Mouse (Mus musculus): ENCODE results near the gene Proser3. TPM values are rescaled to one million over a fixed set of nuclear protein-coding genes. Genes with fewer than 3 reads are reported as not detected.

Proser3 gene
- total RNA-seq, 2 experiments from 2014 or later: 3.3 to 8.2 TPM

DNA sequence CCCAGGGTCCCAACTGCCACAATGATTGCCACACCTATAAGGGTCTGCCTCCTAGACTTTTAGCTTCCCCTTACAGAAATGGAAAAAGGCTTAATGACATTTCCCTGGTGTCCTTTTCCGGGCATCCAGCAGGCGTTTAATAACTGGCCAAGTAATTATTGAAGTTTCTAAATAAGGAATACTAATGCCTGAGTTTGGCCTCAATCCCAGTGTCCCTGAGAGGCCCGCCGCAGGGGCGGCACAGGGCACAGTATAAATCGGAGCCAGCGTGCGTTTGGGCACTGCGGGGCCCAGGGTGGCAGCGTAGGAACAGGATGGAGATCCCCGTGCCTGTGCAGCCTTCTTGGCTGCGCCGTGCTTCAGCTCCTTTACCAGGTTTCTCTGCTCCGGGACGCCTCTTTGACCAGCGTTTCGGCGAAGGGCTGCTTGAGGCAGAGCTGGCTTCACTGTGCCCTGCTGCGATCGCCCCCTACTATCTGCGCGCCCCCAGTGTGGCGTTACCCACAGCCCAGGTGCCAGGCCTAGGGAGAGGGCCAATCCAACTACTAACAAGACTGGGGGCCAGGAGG, 1.0 kb upstream of the Proser3 start:
- intact Hi-C loops (cut with DNase I): no loop called here
- DNase-seq: peak; percentile 55

- DNase-seq: no peak
- intact Hi-C loops (cut with DNase I): no loop called here
Measured at GRCm38 (mm10) chr7:30551445-30552101, 526 bp downstream of the Proser3 start.

GRCm38 (mm10) chr7:30550603-30551002, 1.5 kb downstream of the Proser3 start:
- intact Hi-C loops (cut with DNase I): no loop called here
- DNase-seq: no peak

DNA sequence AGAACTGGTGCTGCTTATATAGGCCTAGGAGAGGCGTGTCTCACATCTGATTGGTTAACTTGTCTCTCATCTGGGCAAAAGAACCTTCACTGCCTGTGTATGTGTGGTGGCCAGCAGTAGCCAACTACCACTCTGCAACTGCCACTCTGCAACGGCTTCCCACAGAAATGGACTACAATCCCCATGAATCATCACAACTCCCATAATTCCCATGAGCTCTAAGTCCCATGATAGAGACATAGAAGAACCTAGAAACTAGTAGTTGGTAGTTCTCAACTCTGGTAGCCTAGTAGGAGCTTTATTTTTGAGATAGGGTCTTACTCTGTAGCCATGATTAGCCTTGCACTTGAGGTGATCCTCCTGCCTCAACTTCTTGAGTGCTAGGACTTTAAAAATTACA, 2.2 kb downstream of the Proser3 start:
- DNase-seq: no peak
- intact Hi-C loops (cut with DNase I): no loop called here

DNA sequence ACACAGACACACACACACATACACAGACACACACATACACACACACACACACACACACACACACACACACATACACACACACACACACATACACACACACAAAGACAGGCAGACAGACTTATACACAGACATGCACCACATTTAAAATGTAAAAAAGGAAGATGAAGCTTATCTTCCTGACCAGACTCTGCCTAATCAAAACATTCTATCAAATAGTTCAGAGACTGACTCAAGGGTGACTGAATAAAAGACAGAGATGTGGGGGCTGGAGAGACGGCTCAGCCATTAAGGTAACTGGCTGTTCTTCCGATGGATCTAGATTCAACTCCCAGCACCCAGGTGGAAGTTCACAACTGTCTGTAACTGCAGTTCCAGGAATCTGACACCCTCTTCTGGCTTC, 7.8 kb downstream of the Proser3 start:
- intact Hi-C loops (cut with DNase I): no loop called here
- DNase-seq: no peak

DNA sequence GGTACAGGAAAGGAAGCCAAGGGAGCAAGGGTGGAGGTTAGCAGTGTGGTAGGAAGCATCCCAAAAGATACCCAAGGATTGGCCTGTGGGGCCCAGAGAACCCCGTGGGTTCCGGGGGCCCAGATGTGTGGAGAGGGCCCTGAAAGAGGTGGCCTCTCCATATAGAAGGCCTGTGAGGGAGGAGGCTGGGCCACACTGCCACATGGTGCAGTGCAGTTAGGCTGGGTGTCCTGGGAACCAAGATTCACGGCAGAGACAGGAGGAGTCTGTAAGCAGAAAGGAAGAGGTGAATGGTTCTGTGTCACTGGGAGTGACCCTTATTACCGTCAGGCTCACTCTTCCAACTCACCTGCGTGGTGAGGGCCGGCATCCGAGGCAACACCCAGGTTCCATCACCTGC, 11.5 kb downstream of the Proser3 start:
- intact Hi-C loops (cut with DNase I): no loop called here

GRCm38 (mm10) chr7:30534633-30535577, 17.2 kb downstream of the Proser3 start, which contains the start of gene Arhgap33:
Gene Arhgap33 (minus strand): TSS chr7:30535060.
- peak; percentile 90 to 94 for DNase-seq
- intact Hi-C loops (cut with DNase I): loop anchor here (10.0 kb wide), 1 partner anchor 200 kb away; no protein-coding TSS in a partner anchor

More for the DNA sequence above, 11.5 kb downstream of the Proser3 start:
- DNase-seq: no peak

DNA sequence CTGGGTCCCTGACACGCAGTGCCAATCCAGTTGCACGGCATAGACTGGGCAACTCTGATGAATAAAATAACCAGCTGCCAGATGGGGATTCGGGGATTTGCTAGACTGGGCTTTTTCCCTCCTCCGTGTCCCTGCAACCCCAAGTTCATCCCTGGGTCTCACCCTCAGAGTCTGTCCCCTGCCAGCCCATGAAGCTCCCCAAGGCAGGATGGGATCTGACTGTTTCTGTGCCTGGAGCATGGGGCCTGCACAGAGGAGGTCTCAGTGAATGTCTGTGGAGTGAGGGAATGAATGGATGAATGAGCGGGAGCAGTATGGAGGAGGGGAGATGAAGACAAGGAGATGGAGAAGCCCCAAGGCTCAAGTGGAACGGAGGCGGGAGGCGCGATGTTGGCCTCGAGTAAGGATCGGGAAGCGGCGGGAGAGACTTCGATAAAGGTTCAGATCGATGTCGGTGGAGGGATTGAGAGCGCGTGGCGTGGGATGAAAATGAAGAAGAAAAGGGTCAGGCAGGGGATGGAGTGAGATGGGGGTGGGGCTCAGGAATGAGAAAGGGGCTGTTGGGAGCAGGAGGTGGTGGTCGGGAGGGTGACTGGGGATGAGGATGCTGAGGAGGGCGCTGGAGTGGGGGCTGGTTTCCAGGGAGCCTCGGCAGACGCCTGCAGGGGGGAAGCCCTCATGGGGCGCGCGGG, 18.0 kb downstream of the Proser3 start:
- intact Hi-C loops (cut with DNase I): loop anchor here (10.0 kb wide), 1 partner anchor 201 kb away; no protein-coding TSS in a partner anchor

DNA sequence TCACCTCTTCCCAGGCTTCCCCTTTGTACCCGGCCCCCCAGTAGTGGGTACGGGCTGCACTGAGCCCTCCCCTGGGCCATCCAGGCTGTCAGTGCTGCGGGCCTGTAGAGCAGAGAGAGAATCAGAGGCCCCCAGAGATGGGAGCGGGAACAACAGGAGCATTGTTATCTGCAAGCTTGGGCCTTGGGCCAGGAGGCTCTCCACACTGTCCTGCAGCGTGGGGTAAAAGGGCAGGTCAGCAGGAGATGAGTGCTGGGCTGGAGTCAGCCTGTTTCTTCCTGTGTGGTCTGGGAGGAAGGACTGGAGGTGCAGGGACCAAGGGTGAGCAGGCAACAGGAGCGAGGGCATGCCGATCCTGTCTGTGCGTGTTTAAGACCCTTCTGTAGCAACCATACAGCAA, 19.2 kb downstream of the Proser3 start:
- intact Hi-C loops (cut with DNase I): loop anchor here (10.0 kb wide), 1 partner anchor 202 kb away; no protein-coding TSS in a partner anchor
- DNase-seq: no peak

More for the DNA sequence above, 18.0 kb downstream of the Proser3 start:
- DNase-seq: no peak

- DNase-seq: no peak
- intact Hi-C loops (cut with DNase I): loop anchor here (10.0 kb wide), 1 partner anchor 203 kb away; no protein-coding TSS in a partner anchor
Measured at GRCm38 (mm10) chr7:30531291-30531815, 20.7 kb downstream of the Proser3 start.

GRCm38 (mm10) chr7:30526981-30527380, 25.1 kb downstream of the Proser3 start:
- DNase-seq: no peak
- intact Hi-C loops (cut with DNase I): no loop called here

- no peak for DNase-seq
- intact Hi-C loops (cut with DNase I): no loop called here
Measured at GRCm38 (mm10) chr7:30526399-30526798, 25.7 kb downstream of the Proser3 start.

DNA sequence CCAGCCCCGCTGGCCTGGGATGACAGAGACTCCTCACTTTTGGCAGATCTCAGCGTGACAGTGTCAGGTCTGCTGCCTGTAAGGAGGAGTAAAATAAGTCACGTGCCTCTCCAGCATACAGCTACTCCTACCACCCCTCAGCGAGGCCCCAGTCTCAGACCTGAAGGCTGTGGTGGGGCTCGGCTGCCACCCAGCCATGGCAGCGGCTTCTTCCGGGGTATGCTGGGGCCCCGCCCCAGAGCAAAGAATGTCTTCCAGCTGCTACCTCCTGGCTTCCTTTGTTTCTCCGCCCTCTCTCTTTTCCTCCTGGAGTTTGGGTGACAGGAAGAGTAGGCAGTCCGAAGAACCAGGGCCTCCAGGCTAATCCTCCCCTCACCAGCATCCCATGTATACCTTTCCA, 26.1 kb downstream of the Proser3 start:
- no peak for DNase-seq
- intact Hi-C loops (cut with DNase I): no loop called here

GRCm38 (mm10) chr7:30524487-30524886, 27.6 kb downstream of the Proser3 start:
- intact Hi-C loops (cut with DNase I): no loop called here
- DNase-seq: no peak

DNA sequence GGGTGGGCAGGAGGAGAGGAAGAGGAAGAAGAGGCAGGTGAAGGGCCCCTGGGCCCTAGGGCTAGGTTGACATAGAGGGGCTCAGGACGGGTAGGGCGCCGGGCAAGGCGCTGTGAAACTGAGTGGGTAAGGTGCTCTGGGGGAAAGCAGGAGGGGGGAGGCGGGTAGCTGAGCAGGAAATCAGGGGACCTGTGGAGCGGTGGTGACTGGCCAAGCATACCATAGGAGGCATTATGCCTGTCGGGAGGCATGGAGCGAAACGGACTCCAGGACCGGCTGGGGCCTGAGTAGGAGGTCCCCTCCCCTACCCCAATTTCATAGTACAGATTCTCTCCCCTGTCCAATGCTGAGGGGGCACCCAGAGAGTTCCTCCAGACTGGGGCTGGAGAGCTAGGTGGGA, 29.2 kb downstream of the Proser3 start:
- DNase-seq: no peak
- intact Hi-C loops (cut with DNase I): no loop called here

GRCm38 (mm10) chr7:30520856-30521255, 31.2 kb downstream of the Proser3 start:
- no peak for DNase-seq
- intact Hi-C loops (cut with DNase I): no loop called here

DNA sequence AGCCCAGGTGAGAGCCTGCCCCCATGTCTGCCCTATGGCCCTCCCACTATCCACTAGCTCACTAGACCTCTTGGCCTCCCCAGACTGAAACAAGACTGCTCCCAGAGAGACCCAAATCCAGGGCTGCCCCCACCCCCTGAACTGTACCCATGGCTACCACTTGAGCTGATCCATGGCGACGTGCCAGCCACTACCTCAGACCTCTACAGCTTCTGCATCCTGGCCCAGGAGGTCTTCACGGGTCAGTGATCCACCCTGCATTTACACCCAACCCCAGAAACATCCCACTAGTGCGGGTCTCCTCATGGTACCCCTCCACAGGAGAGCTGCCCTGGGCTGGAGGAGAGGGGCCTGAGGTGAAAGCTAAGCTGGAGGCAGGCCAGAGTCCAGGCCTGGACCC, 31.7 kb downstream of the Proser3 start:
- DNase-seq: no peak
- intact Hi-C loops (cut with DNase I): no loop called here

GRCm38 (mm10) chr7:30518325-30518724, 33.8 kb downstream of the Proser3 start:
- intact Hi-C loops (cut with DNase I): no loop called here
- no peak for DNase-seq

GRCm38 (mm10) chr7:30515003-30515760, 36.9 kb downstream of the Proser3 start:
- intact Hi-C loops (cut with DNase I): no loop called here
- DNase-seq: no peak
